Mouse (Mus musculus) CH12.LX (cell line): Measurements from ENCODE around the gene Psmb9. TPM values are rescaled to one million over a fixed set of nuclear protein-coding genes. Genes with fewer than 3 reads are reported as not detected.

Experiments
- DNase-seq: peaks from one replicate; pipeline ENCODE4 v3.0.0-alpha.2; 2013; ENCODE audit errors: extremely low read depth
- H3K27ac ChIP-seq: 2 replicates; pipeline ENCODE4 v1.5.1; 2012; ENCODE audit warnings: low read depth, mild to moderate bottlenecking, control low read depth, moderate library complexity; ENCODE audit not compliant: insufficient read depth
- H3K27me3 ChIP-seq: replicated peaks from 2 replicates; pipeline ENCODE3; 2012; ENCODE audit warnings: inconsistent platforms
- H3K36me3 ChIP-seq, 2 experiments: replicated peaks in 1 of 2; 2 replicates each; pipeline versions ENCODE3 to v1.6.1; 2012; ENCODE audit warnings: inconsistent platforms in 1 of 2, low read length in 1 of 2, mild to moderate bottlenecking in 1 of 2, mixed read lengths in 1 of 2, moderate library complexity in 1 of 2; ENCODE audit not compliant: control insufficient read depth in 1 of 2, insufficient read depth in 1 of 2
- H3K4me1 ChIP-seq, 2 experiments: 2 replicates each; pipeline ENCODE4 v1.6.1; 2012; ENCODE audit warnings: inconsistent platforms in 1 of 2, moderate library complexity in 1 of 2; ENCODE audit not compliant: insufficient read depth in 2 of 2, control insufficient read depth in 1 of 2
- H3K4me2 ChIP-seq: 2 replicates; pipeline ENCODE4 v1.6.1; 2012; ENCODE audit warnings: low read depth, mild to moderate bottlenecking, control low read depth; ENCODE audit not compliant: poor library complexity, insufficient read depth, severe bottlenecking
- H3K4me3 ChIP-seq, 3 experiments: fragments of 150-350 bp in 1 of 3; sonication (generic) in 1 of 3; replicated peaks in 1 of 3; 2 replicates each; pipeline versions ENCODE3 to v1.5.1; 2011 to 2012; ENCODE audit warnings: low read depth in 2 of 3, low read length in 2 of 3, mild to moderate bottlenecking in 2 of 3, moderate library complexity in 2 of 3, control low read depth in 1 of 3, improper control_type of control experiment in 1 of 3, inconsistent platforms in 1 of 3, mixed read lengths in 1 of 3; ENCODE audit not compliant: poor library complexity in 1 of 3
- H3K79me2 ChIP-seq: replicated peaks from 2 replicates; pipeline ENCODE4 v1.6.1; 2012; ENCODE audit warnings: mild to moderate bottlenecking, moderate library complexity; ENCODE audit not compliant: control insufficient read depth, poor library complexity, insufficient read depth, severe bottlenecking; ENCODE audit errors: extremely low read depth
- H3K9ac ChIP-seq: 2 replicates; pipeline ENCODE4 v1.6.1; 2012; ENCODE audit warnings: low read depth, mild to moderate bottlenecking, control low read depth, moderate library complexity; ENCODE audit not compliant: insufficient read depth
- H3K9me3 ChIP-seq: replicated peaks from 2 replicates; pipeline ENCODE3; 2012; ENCODE audit warnings: low read length, inconsistent platforms, mixed read lengths
- BHLHE40 ChIP-seq: IDR thresholded peaks from 2 replicates; pipeline ENCODE4 v1.6.1; 2011; ENCODE audit warnings: mild to moderate bottlenecking, low read depth, low read length, improper control_type of control experiment
- CHD1 ChIP-seq: IDR thresholded peaks from 2 replicates; pipeline ENCODE4 v1.6.1; 2012; ENCODE audit warnings: low read depth, low read length, improper control_type of control experiment, inconsistent platforms
- CHD2 ChIP-seq: IDR thresholded peaks from 2 replicates; pipeline ENCODE4 v1.6.1; 2011; ENCODE audit warnings: low read length, improper control_type of control experiment
- ELF1 ChIP-seq: IDR thresholded peaks from 2 replicates; pipeline ENCODE4 v1.6.1; 2014; ENCODE audit warnings: low read depth, mild to moderate bottlenecking, inconsistent platforms, low read length, improper control_type of control experiment
- EP300 ChIP-seq: IDR thresholded peaks from 2 replicates; pipeline ENCODE4 v1.6.1; 2011; ENCODE audit warnings: low read length, improper control_type of control experiment
- ETS1 ChIP-seq: conservative IDR thresholded peaks from 2 replicates; pipeline ENCODE4 v1.6.1; 2012; ENCODE audit warnings: low read depth, mild to moderate bottlenecking, inconsistent platforms, low read length, improper control_type of control experiment, moderate library complexity
- HCFC1 ChIP-seq: IDR thresholded peaks from 2 replicates; pipeline ENCODE4 v1.6.1; 2012; ENCODE audit warnings: low read depth, mild to moderate bottlenecking, inconsistent platforms, low read length, improper control_type of control experiment
- IRF4 ChIP-seq: IDR thresholded peaks from 2 replicates; pipeline ENCODE4 v1.6.1; 2014; ENCODE audit warnings: low read depth, mild to moderate bottlenecking, inconsistent platforms, low read length, improper control_type of control experiment
- JUN ChIP-seq: IDR thresholded peaks from 2 replicates; pipeline ENCODE4 v1.6.1; 2011; ENCODE audit warnings: low read depth, mild to moderate bottlenecking, low read length, improper control_type of control experiment, moderate library complexity; ENCODE audit not compliant: insufficient read depth
- KAT2A ChIP-seq: IDR thresholded peaks from 2 replicates; pipeline ENCODE4 v1.6.1; 2012; ENCODE audit warnings: low read length, improper control_type of control experiment, inconsistent platforms; ENCODE audit not compliant: insufficient replicate concordance
- MAFK ChIP-seq: IDR thresholded peaks from 2 replicates; pipeline ENCODE4 v1.6.1; 2011; ENCODE audit warnings: low read length, improper control_type of control experiment; ENCODE audit not compliant: insufficient replicate concordance
- MAX ChIP-seq: IDR thresholded peaks from 2 replicates; pipeline ENCODE4 v1.6.1; 2011; ENCODE audit warnings: low read length, improper control_type of control experiment
- MAZ ChIP-seq: IDR thresholded peaks from 2 replicates; pipeline ENCODE4 v1.6.1; 2012; ENCODE audit warnings: low read depth, mild to moderate bottlenecking, inconsistent platforms, low read length, improper control_type of control experiment, moderate library complexity
- MEF2A ChIP-seq: IDR thresholded peaks from 2 replicates; pipeline ENCODE4 v1.6.1; 2014; ENCODE audit warnings: low read depth, mild to moderate bottlenecking, inconsistent platforms, low read length, improper control_type of control experiment, borderline replicate concordance
- MXI1 ChIP-seq: IDR thresholded peaks from 2 replicates; pipeline ENCODE4 v1.6.1; 2011; ENCODE audit warnings: mild to moderate bottlenecking, low read depth, low read length, improper control_type of control experiment
- MYC ChIP-seq: IDR thresholded peaks from 2 replicates; pipeline ENCODE4 v1.6.1; 2011; ENCODE audit warnings: low read depth, mild to moderate bottlenecking, improper control_type of control experiment, low read length
- NRF1 ChIP-seq: IDR thresholded peaks from 2 replicates; pipeline ENCODE4 v1.6.1; 2014; ENCODE audit warnings: low read depth, mild to moderate bottlenecking, inconsistent platforms, low read length, improper control_type of control experiment, moderate library complexity
- PAX5 ChIP-seq: IDR thresholded peaks from 2 replicates; pipeline ENCODE4 v1.6.1; 2012; ENCODE audit warnings: low read length, inconsistent platforms, mixed read lengths
- POLR2A ChIP-seq: IDR thresholded peaks from 2 replicates; pipeline ENCODE4 v1.6.1; 2011; ENCODE audit warnings: low read depth, mild to moderate bottlenecking, improper control_type of control experiment, low read length
- RAD21 ChIP-seq: IDR thresholded peaks from 2 replicates; pipeline ENCODE4 v1.6.1; 2011; ENCODE audit warnings: low read depth, mild to moderate bottlenecking, low read length, improper control_type of control experiment, moderate library complexity
- RCOR1 ChIP-seq: conservative IDR thresholded peaks from 2 replicates; pipeline ENCODE4 v1.6.1; 2012; ENCODE audit warnings: low read depth, mild to moderate bottlenecking, inconsistent platforms, low read length, improper control_type of control experiment
- SIN3A ChIP-seq: IDR thresholded peaks from 2 replicates; pipeline ENCODE4 v1.6.1; 2012; ENCODE audit warnings: low read length, improper control_type of control experiment, inconsistent platforms
- TBP ChIP-seq: conservative IDR thresholded peaks from 2 replicates; pipeline ENCODE4 v1.6.1; 2011; ENCODE audit warnings: low read depth, low read length, improper control_type of control experiment
- TCF12 ChIP-seq: IDR thresholded peaks from 2 replicates; pipeline ENCODE4 v1.6.1; 2014; ENCODE audit warnings: low read depth, mild to moderate bottlenecking, inconsistent platforms, low read length, improper control_type of control experiment
- UBTF ChIP-seq: IDR thresholded peaks from 2 replicates; pipeline ENCODE4 v1.6.1; 2012; ENCODE audit warnings: low read depth, mild to moderate bottlenecking, inconsistent platforms, low read length, improper control_type of control experiment, moderate library complexity
- ZMIZ1 ChIP-seq: IDR thresholded peaks from 2 replicates; pipeline ENCODE4 v1.6.1; 2012; ENCODE audit warnings: low read depth, mild to moderate bottlenecking, inconsistent platforms, low read length, improper control_type of control experiment
- dilution Hi-C: fragments of 300-500 bp; cut with MboI; formaldehyde crosslinking; loops from 2 replicates; pipeline ENCODE4 v1.14.3; 2020; ENCODE audit warnings: low sequenced_read_pairs; ENCODE audit not compliant: extremely low pct_unique_long_range_greater_than_20kb, extremely low pct_ligation_motif_present
- in situ Hi-C: fragments of 300-500 bp; cut with MboI; formaldehyde crosslinking; loops from 3 replicates; pipeline ENCODE4 v1.14.3; 2019; ENCODE audit warnings: low sequenced_read_pairs, low pct_ligation_motif_present, low pct_unique_long_range_greater_than_20kb, mixed read lengths
- polyA plus RNA-seq: library from polyadenylated mRNA; unstranded; fragments of >175 nt; gene quantifications from 2 replicates; pipeline ENCODE4 v1.2.1, GENCODE M21; 2012; ENCODE audit warnings: low read depth; ENCODE audit not compliant: insufficient read length
- total RNA-seq, 2 experiments: library from RNA; depleted of rRNA; stranded (reverse); fragments of 300-350 nt in 1 of 2; fragments of >200 nt in 1 of 2; gene quantifications; 2 replicates each; pipeline ENCODE4 v1.2.3; 2012 to 2014

Gene Psmb9
- total and polyA plus RNA-seq, 3 experiments = 159 to 435 (median 192) TPM

- TF ChIP-seq ZMIZ1 (no peak), POLR2A (no peak), MAZ (no peak), JUN (no peak), HCFC1 (no peak), BHLHE40 (no peak), UBTF (no peak), RAD21 (no peak)
- Histone ChIP-seq H3K27me3 (no peaks in the 10 kb centered on the region), H3K9ac (no peak overlapping the region), H3K27ac (no peak overlapping the region), H3K4me2 (no peak overlapping the region; the same call in 1 of the 2 replicates), H3K4me1 (peaks cover 18 to 46% of the 10 kb centered on the region in 2 experiments), H3K36me3 (peaks cover 5 to 28% of the 10 kb centered on the region in 2 experiments), H3K79me2 (peaks cover 5% of the 10 kb centered on the region), H3K4me3 (no peak overlapping the region), H3K9me3 (no peaks in the 10 kb centered on the region)
- dilution Hi-C loops = no loop called here
- in situ Hi-C loops = no loop called here
- no peak for DNase-seq
Measured at GRCm38 (mm10) chr17:34143461-34143860, 44.1 kb downstream of the Psmb9 start.

- Histone ChIP-seq H3K27ac (no peak within 1 kb of the TSS), H3K27me3 (no peaks in the 10 kb centered on the region), H3K36me3 (peaks cover 9 to 30% of the 10 kb centered on the region in 2 experiments), H3K4me1 (peaks cover 18 to 46% of the 10 kb centered on the region in 2 experiments), H3K4me3 (peak within 1 kb of the TSS in 1 of 3 experiments; percentile 50), H3K9me3 (no peaks in the 10 kb centered on the region), H3K9ac (no peak within 1 kb of the TSS), H3K79me2 (peaks cover 5% of the 10 kb centered on the region), H3K4me2 (peak within 1 kb of the TSS; percentile 24; the same call in 1 of the 2 replicates)
- TF ChIP-seq JUN (peak; percentile 50; the same call in 1 of the 2 replicates), PAX5 (no peak), ETS1 (peak; percentile 92), HCFC1 (no peak), TCF12 (peak; percentile 82), KAT2A (no peak), CHD1 (no peak), BHLHE40 (peak; percentile 82), CHD2 (peak; percentile 82), NRF1 (no peak), SIN3A (0 out of 2 replicates have a peak, but pooled peaks have one; percentile 43), MAX (no peak), MEF2A (peak; percentile 80), IRF4 (peak; percentile 98), TBP (no peak), ZMIZ1 (no peak), ELF1 (peak; percentile 66; the same call in 1 of the 2 replicates), RCOR1 (peak; percentile 91; the same call in 1 of the 2 replicates), EP300 (peak; percentile 98), MXI1 (no peak; the same call in 1 of the 2 replicates), MYC (peak; percentile 49; the same call in 1 of the 2 replicates), MAFK (peak; percentile 92), POLR2A (no peak), MAZ (no peak), UBTF (no peak)
- dilution Hi-C loops = no loop called here
- in situ Hi-C loops = no loop called here
- peak; percentile 97 for DNase-seq
Measured at GRCm38 (mm10) chr17:34143033-34143432, 44.5 kb downstream of the Psmb9 start, which contains the start of gene H2-DMb2. Gene H2-DMb2 (plus strand): TSS chr17:34143307.
